Mouse (Mus musculus): Measurements from ENCODE around the gene Prph. TPM values are rescaled to one million over a fixed set of nuclear protein-coding genes. Genes with fewer than 3 reads are reported as not detected.

Prph gene
- polyA plus RNA-seq, 1 experiment from 2014 or later = 0.82 TPM

GRCm38 (mm10) chr15:99036249-99036905 lies 18.6 kb upstream of the Prph start:
- DNase-seq (ENCODE audit: low spot score) (no peak), ATAC-seq (replicated peaks; ENCODE audit: low FRiP score, low read depth) (no peak; the same call in 1 of the 2 replicates)
- WGBS = 86% methylated on average over 8 of the region's 8 CpGs
- H3K36me3 ChIP-seq (ENCODE audit: insufficient read depth, low read length) = peaks cover 25% of the 10 kb centered on the region; the same call in 1 of the 2 replicates
- no peaks in the 10 kb centered on the region for H3K9me3 ChIP-seq (replicated peaks; ENCODE audit: low read length)
- H3K4me1 ChIP-seq (replicated peaks; ENCODE audit: insufficient read depth, low read length) = peaks cover 27% of the 10 kb centered on the region
- H3K4me2 ChIP-seq (ENCODE audit: low read length) = no peak overlapping the region
- H3K27ac ChIP-seq = no peak overlapping the region
- no peaks in the 10 kb centered on the region for H3K27me3 ChIP-seq (ENCODE audit: insufficient read depth, low read length)
- no peak overlapping the region for H3K9ac ChIP-seq (ENCODE audit: low read depth, low read length)
- no peak for TF ChIP-seq CTCF (IDR thresholded peaks at IDR 0.05; ENCODE audit: low read depth)
- no peak overlapping the region for H3K4me3 ChIP-seq (replicated peaks; ENCODE audit: low read depth, low read length)

GRCm38 (mm10) chr15:99038025-99038424 lies 16.9 kb upstream of the Prph start:
- DNase-seq (ENCODE audit: low spot score) (no peak), ATAC-seq (replicated peaks; ENCODE audit: low FRiP score, low read depth) (no peak)
- Histone ChIP-seq H3K4me2 (ENCODE audit: low read length) (no peak overlapping the region), H3K4me3 (replicated peaks; ENCODE audit: low read depth, low read length) (no peak overlapping the region), H3K27ac (no peak overlapping the region), H3K36me3 (ENCODE audit: insufficient read depth, low read length) (peaks cover 25% of the 10 kb centered on the region; the same call in 1 of the 2 replicates), H3K9me3 (replicated peaks; ENCODE audit: low read length) (no peaks in the 10 kb centered on the region), H3K9ac (ENCODE audit: low read depth, low read length) (no peak overlapping the region), H3K27me3 (ENCODE audit: insufficient read depth, low read length) (no peaks in the 10 kb centered on the region), H3K4me1 (replicated peaks; ENCODE audit: insufficient read depth, low read length) (peaks cover 13% of the 10 kb centered on the region; the same call in 1 of the 2 replicates)
- TF ChIP-seq CTCF (IDR thresholded peaks at IDR 0.05; ENCODE audit: low read depth) = no peak
- 94% methylated on average over 1 of the region's 1 CpGs for WGBS

- Histone ChIP-seq H3K4me2 (ENCODE audit: low read length) (no peak overlapping the region), H3K9ac (ENCODE audit: low read depth, low read length) (no peak overlapping the region), H3K36me3 (ENCODE audit: insufficient read depth, low read length) (peaks cover 25% of the 10 kb centered on the region; the same call in 1 of the 2 replicates), H3K27ac (no peak overlapping the region), H3K27me3 (ENCODE audit: insufficient read depth, low read length) (no peaks in the 10 kb centered on the region), H3K4me1 (replicated peaks; ENCODE audit: insufficient read depth, low read length) (0 out of 2 replicates have a peak, but pooled peaks cover 7% of the 10 kb centered on the region), H3K4me3 (replicated peaks; ENCODE audit: low read depth, low read length) (no peak overlapping the region), H3K9me3 (replicated peaks; ENCODE audit: low read length) (no peaks in the 10 kb centered on the region)
- 93% methylated on average over 5 of the region's 5 CpGs for WGBS
- ATAC-seq (replicated peaks; ENCODE audit: low FRiP score, low read depth) (no peak), DNase-seq (ENCODE audit: low spot score) (no peak)
- no peak for TF ChIP-seq CTCF (IDR thresholded peaks at IDR 0.05; ENCODE audit: low read depth)
These were observed 16.2 kb upstream of the Prph start for GRCm38 (mm10) chr15:99038797-99039196.

- no peak overlapping the region for H3K27ac ChIP-seq
- TF ChIP-seq CTCF (IDR thresholded peaks at IDR 0.05; ENCODE audit: low read depth) = no peak
- DNase-seq (ENCODE audit: low spot score) = no peak
These were observed 15.7 kb upstream of the Prph start for GRCm38 (mm10) chr15:99039306-99039705.

GRCm38 (mm10) chr15:99039996-99040919 lies 14.7 kb upstream of the Prph start:
- WGBS = 67% methylated on average over 26 of the region's 26 CpGs
- no peak for DNase-seq (ENCODE audit: low spot score)

More at GRCm38 (mm10) chr15:99039306-99039705, 15.7 kb upstream of the Prph start:
- Histone ChIP-seq H3K4me3 (replicated peaks; ENCODE audit: low read depth, low read length) (no peak overlapping the region), H3K9me3 (replicated peaks; ENCODE audit: low read length) (no peaks in the 10 kb centered on the region), H3K36me3 (ENCODE audit: insufficient read depth, low read length) (peaks cover 25% of the 10 kb centered on the region; the same call in 1 of the 2 replicates), H3K27me3 (ENCODE audit: insufficient read depth, low read length) (no peaks in the 10 kb centered on the region), H3K9ac (ENCODE audit: low read depth, low read length) (no peak overlapping the region), H3K4me1 (replicated peaks; ENCODE audit: insufficient read depth, low read length) (0 out of 2 replicates have a peak, but pooled peaks cover 7% of the 10 kb centered on the region), H3K4me2 (ENCODE audit: low read length) (no peak overlapping the region)
- ATAC-seq (replicated peaks; ENCODE audit: low FRiP score, low read depth) = no peak
- WGBS = 80% methylated on average over 4 of the region's 4 CpGs

More at GRCm38 (mm10) chr15:99039996-99040919, 14.7 kb upstream of the Prph start:
- no peaks in the 10 kb centered on the region for H3K9me3 ChIP-seq (replicated peaks; ENCODE audit: low read length)
- peaks cover 17% of the 10 kb centered on the region; the same call in 1 of the 2 replicates for H3K36me3 ChIP-seq (ENCODE audit: insufficient read depth, low read length)
- no peak for ATAC-seq (replicated peaks; ENCODE audit: low FRiP score, low read depth)
- no peak overlapping the region for H3K9ac ChIP-seq (ENCODE audit: low read depth, low read length)
- TF ChIP-seq CTCF (IDR thresholded peaks at IDR 0.05; ENCODE audit: low read depth) = peak; percentile 55
- 0 out of 2 replicates have a peak, but pooled peaks cover 7% of the 10 kb centered on the region for H3K4me1 ChIP-seq (replicated peaks; ENCODE audit: insufficient read depth, low read length)
- H3K4me3 ChIP-seq (replicated peaks; ENCODE audit: low read depth, low read length) = no peak overlapping the region
- no peaks in the 10 kb centered on the region for H3K27me3 ChIP-seq (ENCODE audit: insufficient read depth, low read length)
- no peak overlapping the region for H3K27ac ChIP-seq
- peak overlapping the region; percentile 29; the same call in 1 of the 2 replicates for H3K4me2 ChIP-seq (ENCODE audit: low read length)

Measured in kidney, postnatal 0 days (tissue).